Mouse (Mus musculus) kidney, adult 11 months (tissue): ENCODE data around the gene Acd.

Experiments
- DNase-seq: peaks from one replicate; pipeline ENCODE4 v3.0.0; 2022

Gene Acd

DNA sequence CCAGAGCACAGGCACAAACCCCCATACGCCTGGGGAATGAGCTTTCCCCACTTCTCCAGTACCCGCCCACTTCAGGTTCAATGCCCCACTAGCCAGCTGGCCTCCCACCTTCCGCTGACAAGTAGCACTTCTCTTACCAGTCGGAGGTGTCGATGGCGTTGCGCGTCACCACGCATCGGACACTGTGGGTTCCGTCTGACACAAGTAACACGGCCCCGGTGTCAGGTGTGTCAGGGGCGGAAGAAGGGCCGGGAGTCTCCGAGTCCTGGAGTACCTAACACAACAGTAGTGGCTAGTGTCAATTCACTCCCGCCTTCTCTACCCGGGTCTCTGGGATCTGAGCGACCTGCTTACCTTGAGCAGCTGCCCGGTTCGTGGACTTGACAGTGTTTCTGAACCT is 336 bp downstream of the Acd start:
- no peak for DNase-seq

DNA sequence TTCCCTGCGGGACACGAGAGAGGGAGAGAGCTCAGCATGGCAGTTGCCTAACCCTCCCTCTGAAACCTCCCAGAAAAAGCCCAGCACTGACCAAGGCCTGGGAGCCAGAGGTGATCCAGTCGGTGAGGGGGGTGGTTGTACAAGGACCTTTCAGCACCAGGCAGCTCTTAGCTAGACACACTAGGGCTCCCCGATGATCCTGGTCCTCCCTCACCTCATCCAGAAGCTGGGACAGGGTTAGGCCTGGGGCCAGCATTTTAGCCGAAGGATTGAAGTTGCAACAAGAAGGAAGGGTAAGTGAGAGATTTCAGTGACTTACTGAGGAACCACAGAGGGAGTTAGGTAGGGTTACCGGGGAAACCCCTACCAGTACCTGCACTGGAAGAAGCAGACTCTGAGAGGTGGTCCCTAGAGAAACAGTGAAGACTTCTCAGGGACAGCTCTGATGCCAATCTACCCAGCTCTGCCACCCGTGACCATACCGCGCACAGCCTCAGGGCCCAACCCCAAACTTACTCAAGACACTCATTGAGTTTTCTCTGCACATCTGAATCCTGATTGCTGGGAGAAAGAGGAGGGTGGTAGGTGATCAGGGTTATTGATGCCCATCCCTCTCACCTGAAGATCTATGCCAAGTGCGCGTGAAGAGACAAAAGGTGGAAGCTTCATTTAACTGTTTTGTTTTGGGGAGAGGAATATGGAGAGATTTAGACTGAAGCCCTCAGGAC is 1.2 kb downstream of the Acd start:
- DNase-seq, result no peak

DNA sequence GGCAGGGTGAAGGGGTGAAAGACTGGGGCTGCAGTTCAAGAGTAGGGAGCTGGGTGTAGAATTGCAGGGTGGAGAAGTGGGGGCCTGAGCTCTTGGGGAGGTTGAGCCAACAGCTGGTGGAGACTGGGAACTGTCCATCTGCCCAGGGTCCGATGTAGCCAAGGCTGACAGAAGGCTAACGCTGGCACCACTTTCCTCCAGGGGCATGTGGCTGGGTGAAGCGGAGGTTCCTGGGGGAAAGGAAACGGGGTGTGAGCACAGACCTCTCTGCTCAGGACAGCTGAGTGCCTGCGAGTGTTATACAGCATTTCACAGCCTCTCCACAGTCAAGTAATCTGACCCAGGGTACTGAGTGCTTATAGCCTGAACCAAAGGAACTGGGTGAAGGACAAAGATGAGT is 2.2 kb downstream of the Acd start:
- DNase-seq, result no peak

DNA sequence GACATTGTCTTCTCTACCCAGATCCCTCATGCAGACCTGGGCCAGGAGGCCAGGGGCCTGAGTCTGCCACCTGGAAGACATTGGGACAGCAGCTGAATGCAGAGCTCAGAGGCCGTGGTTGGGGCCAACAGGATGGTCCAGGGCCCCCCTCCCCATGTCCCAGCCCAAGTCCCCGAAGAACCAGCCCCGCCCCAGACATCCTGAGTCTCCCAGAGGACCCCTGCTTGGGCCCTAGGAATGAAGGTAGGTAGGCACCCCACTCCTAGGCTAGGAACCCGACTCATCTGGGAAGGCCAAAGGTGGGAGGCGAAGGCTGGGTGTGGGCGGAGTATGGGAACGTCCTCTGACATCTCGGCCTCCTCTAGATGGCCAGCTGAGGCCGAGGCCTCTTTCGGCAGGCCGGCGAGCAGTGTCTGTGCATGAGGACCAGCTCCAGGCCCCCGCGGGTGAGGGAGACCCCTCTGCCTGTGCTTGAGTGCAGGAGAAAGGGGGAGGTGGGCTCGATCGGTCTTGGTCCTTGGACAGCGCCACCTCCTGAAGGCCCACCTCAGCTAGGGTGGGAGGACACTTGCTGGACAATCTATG is 3.6 kb downstream of the Acd start:
- DNase-seq, result no peak

DNA sequence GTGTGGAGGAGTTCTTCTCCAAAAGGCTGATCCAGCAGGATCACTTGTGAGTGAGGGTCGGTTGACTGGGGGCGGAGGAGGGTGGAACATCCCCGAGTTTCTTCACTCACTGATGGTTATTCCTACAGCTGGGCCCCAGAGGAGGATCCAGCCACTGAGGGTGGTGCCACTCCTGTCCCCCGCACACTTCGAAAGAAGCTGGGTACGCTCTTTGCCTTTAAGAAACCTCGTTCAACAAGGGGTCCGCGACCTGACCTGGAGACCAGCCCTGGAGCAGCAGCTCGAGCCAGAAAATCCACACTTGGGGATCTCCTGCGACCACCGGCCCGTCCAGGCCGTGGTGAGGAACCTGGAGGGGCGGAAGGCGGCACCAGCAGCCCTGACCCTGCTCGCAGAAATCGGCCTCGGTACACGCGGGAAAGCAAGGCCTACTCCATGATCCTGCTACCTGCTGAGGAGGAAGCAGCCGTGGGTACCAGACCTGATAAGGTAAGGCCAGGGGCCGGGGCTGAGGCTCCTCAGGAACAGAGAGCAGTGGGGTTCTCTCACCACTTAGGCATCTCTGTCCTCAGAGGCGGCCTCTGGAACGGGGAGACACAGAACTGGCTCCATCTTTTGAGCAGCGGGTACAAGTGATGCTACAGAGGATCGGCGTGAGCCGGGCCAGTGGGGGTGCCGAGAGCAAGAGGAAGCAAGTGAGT is 5.7 kb downstream of the Acd start:
- DNase-seq, result no peak

DNA sequence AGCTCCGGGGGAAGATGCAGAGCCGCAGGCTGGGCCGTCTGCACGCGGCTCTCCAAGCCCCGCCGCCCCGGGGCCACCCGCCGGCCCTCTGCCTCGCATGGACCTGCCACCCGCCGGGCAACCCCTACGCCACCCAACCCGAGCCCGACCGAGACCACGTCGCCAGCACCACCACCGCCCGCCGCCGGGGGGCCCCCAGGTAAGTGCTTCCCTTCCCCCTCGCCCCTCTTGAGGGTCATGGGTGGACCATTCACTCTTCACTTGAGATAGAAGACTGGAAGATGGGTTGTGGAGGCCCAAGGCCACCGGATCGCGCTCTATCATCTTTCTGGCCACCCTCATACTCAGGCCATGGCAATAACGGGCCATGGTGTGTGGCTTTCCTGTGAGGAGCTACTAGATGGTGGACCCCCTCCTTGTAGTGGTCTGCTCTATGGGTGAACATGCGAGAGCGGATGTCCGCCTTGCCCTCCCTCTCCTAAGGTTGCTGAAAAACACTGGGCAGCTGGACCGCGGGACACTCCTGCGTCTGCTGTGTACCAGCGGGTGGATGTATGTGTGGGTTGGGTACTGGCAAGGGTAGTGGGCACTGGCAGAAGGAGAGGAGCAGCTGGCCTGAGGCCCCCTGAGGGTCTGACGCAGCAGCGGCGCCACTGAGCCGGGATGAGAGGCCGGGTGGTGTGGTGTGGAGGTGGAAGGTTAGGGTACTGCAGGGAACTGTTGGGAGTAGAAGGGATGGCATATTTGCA is 6.7 kb downstream of the Acd start:
- no peak for DNase-seq

DNA sequence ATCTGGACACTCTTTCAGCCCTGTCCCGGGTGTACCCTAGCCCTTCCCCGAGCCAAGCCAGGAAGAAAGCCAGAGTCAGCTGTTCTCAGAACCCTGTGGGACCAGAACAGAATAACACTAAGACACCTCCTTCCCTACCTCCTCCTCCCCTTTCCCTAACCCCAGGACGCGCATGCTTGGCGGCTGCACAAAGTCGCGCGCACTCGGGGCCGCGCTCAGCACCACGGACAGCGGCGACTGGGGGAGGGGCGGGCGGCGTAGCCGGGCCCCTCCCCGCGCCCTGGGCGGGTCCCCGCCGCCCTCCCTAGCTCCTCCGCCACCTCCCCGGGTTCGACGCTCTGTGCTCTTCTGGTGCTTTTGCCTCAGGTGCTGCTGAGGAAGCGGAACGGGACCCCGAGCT is 7.3 kb downstream of the Acd start:
- DNase-seq, result peak; percentile 58

DNA sequence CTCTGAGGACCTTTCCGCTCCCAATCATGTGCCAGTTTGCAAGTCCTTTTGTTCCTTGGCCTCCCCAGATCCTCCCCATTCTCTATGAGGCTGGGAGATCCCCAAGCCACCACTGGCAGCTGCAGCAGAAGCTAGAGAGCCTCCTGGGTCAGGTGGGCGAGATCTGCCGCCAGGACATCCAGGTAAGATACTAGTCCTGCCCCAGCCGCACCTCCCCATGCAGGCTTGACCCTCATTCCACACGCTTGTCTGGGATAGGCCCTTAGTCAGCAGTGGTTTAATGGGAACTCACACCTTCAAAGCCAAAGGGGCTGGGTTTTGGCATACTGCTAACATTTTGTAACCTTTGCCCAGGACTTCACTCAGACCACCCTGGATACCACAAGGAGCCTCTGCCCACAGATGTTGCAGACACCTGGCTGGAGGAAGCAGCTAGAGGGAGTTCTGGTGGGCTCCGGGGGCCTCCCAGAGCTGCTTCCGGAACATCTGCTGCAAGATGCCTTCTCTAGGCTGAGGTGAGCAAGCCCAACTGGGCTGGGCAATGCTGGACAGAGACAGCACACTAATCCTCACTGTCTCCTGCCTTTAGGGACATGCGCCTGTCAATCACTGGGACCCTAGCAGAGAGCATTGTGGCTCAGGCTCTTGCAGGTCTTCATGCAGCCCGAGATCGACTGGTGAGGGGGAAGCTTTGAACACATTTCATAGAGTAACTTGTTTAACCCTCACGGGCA is 8.3 kb downstream of the Acd start:
- DNase-seq, result peak; percentile 12

DNA sequence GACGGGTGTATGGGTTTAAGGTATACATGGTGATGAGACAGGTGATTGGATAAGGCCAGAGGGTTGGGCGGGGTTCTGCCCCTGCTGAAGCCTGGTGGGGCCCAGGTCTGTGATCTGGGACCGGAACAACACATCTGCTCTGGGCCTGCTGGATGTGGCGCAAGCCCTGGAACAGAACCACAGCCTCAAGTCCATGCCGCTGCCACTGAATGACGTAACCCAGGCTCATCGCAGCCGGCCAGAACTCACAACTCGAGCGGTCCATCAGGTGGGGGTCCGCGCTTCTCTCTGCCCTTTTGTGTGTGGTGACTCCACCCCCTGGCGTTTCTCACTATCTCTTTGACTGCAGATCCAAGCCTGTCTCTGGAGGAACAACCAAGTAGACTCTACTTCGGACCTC is 9.9 kb downstream of the Acd start:
- peak; percentile 1 for DNase-seq

DNA sequence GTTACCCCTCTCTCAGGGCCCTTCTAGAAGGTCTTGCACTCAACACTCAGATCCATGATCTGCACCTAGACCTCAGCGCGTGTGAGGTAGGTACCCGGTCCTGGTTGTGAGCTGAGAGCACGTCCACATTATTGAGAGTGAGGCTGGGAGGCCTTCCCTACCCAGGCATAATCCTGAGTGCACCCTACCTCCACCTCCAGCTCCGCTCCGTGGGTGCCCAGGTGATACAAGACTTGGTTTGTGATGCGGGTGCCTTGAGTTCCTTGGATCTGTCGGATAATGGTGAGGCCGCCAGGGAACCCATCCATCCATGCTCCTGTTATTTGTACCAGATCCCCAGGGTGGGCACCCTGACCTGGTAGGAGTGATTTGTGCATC is 10.9 kb downstream of the Acd start:
- DNase-seq, result no peak

DNA sequence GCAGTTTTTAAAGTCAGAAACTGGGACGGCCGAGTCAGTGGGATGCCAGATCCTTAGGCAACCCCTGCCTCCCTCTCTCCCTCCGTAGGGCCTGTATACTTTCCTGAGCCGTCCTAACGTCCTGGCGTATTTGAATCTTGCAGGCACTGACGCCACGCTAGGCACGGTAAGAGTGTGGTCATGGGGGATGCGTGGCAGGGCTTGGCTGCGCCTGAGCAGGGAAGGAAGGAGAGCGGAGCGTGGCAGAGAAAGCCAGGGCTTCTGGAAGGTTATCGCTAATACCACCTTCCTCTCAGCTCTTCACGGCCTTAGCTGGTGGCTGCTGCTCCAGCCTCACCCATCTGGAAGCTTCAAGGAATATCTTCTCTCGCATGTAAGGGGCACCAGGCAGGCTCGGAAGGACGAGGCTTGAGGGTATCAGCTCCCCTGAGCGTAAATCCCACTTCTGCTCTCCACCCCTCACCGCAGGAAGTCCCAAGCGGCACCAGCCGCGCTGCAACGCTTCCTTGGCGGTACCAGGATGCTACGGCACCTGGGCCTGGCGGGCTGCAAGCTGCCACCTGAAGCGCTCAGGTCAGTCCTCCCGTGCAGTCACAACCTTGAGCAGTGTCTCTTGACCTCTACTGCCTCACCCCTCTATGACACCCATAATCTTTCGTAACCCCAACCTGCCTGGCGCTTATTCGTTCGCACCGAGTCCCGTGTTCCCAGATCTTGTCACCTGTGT is 11.5 kb downstream of the Acd start:
- peak; percentile 1 for DNase-seq

DNA sequence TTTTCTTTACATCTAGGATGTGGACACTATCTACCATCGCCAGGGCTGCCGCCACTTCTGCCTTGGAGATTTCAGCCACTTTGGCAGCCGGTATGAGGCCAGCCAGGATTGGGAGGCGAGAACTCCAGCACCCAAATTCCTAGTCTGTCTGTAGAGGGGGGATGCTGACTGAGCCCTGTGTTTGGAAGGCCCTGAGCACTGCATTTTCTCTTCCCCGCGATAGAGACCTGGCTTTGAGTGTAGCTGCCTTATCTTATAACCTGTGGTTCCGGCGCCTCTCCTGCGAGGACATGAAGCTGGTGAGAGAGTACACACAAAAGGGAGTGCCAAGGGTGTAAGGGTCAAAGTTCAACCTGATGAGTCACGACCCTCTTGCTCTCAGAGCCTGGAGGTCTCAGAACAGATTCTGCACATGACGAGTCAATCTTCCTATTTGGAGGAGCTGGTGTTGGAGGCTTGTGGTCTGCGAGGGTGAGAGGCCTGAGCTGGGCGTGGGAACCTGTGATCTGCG is 12.6 kb downstream of the Acd start:
- no peak for DNase-seq

DNA sequence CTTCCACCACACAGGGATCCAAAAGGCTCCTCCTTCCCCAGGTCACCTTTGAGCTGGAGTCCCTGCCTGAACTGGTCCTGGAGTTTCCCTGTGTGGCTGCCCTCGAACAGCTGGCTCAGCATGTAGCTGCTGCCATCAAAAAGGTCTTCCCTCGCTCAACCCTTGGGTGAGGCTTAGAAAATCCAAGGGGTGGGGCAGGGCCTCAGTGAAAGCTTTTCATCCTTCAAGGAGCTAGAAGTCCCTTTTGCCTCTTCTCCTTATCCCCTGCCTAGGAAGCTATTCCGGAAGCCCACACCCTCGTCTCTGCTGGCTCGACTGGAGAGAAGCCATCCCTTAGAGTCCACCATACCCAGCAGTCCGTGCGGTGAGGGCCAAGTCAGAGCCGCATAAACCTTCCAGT is 13.4 kb downstream of the Acd start:
- DNase-seq, result no peak

DNA sequence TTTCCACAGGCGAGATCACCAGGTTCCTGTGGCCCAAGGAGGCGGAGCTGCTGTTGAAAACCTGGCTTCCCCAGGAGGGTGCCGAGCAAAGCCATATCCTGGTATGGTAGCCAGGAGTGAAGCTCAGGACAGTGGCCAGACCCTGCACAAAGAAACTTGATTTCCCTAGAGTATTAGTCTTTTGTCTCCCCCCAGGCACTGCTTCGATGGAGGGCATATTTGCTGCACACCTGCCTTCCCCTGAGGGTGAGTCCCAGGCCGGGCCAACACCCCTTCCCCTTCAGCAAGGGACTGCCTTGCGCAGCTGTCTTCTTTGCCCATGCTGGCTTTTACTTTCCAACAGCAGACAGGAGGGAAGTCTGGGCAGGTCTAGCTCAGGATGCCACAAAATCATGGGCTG is 14.4 kb downstream of the Acd start:
- peak; percentile 1 for DNase-seq

DNA sequence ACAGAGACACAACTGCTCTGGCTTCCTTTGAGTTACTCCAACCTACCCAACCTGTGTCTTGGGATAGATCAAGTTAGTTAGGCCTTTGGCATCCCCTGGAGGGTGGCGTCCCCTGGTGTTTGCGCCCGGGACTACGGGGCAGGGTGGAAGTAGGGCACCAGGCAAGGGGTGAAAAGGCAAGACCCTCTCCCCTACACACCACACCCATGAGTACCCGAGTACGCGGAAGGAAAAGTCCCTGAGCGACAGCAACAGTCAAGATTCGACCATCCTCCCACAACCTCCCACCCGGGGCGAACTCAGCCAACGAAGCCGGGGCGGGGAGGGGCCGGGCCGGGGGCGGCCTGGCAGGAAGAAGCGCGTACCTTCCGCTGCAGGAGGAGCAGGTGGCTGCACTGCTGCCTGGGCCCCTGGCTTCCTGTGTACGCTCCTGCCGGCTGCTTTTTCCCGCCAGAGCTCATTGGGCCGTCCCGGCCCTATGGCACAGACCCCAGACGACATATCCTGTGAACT is 15.1 kb downstream of the Acd start, which contains the start of gene Carmil2:
Carmil2 (plus strand) TSS at position 479 of the 513 bp plus-strand sequence.
- peak; percentile 41 for DNase-seq

DNA sequence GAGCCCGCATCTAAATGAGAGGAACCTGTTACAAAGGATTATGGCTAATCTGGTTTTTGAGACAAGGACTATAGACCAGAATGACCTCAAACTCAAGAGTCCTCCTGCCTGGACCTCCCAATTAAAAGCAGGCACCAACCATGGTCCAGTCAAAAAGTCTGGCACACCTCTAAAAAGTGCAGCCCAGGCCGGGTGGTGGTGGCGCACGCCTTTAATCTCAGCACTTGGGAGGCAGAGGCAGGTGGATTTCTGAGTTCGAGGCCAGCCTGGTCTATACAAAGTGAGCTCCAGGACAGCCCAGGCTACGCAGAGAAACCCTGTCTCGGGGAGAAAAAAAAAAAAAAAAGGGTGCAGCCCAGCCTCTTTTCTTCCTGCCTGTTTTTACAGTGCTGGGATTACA is 15.6 kb downstream of the Acd start:
- DNase-seq, result peak; percentile 1

DNA sequence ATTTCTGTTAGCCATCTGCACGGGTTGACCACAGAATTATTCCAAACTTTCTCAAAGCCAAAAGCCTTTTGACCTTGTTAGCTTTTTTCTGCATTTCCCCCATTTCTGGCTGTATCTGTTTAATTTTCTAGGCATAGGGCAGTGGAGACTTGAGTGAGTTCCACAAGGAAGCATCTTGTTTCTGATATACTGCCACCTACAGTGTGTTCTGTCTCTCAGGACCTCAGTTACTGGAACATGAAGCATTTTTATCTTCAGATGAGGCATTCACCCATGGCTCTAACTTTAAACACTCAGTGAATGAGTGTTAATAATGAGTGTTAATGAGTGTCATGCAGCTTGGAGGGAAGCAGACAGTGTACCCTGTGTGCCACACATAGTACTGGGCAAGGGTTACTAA is 23.0 kb downstream of the Acd start:
- no peak for DNase-seq

DNA sequence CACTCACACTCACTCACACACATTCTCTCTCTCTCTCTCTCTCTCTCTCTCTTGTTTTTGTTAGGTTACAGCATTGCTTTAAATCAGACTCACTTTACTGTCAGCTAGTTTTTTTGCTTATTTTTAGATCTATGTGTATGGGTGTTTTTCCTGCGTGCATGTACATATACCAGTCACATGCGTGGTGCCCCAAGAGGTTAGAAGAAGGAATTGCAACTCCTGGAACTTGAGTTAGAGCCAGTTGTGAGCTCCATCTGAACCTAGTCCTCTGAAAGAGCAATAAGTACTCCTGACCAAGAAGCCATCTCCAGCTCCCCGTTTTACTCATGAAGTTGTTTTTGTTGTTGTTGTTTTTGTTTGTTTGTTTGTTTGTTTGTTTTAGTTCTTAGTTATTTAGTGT is 39.7 kb downstream of the Acd start:
- peak; percentile 18 for DNase-seq

DNA sequence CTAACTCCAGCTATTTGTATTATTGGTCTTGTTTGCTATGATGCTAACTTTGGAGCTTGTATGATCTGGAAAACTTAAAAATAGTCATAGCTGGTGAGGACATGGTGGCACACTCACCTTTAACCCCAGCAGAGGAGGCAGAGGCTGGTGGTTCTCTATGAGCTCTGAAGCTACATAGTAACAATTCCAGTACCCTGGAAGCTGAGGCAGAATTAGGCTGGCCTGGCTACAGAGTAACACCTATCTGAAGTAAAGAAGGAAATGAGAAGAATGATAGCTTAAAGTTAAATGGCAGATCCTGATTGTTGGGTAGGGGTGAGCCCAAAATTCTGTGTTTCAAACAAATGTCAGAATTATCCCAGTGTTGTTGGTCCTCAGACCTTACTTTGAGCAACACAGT is 43.3 kb downstream of the Acd start:
- no peak for DNase-seq

DNA sequence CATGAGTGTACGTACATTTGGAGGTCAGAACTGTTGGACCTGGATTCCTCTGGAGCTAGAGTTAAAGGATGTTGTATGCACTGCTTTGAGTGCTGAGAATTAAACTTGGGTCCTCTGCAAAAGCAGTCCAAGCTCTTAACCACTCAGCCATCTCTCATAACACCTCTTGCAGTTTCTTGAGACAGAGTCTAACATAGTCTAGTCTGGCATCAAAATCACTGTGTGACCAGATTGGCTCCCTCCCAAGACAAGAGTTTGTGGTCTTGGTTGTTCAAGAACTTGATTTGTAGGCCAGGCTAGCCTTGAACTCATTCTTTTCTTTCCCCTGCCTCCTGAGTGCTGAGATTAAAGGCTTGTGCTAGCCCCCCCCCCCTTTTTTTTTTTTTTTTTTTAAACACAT is 52.0 kb downstream of the Acd start:
- DNase-seq, result no peak
